Mouse (Mus musculus) MEL (cell line): ENCODE data around the gene Lmbr1.

Experiments used
- CTCF ChIP-seq, 3 experiments: IDR thresholded peaks in 2 of 3; conservative IDR thresholded peaks in 1 of 3; 2 replicates each; pipeline ENCODE4 v1.5.1; 2011 to 2012; ENCODE audit warnings: low read length in 3 of 3, low read depth in 2 of 3, mild to moderate bottlenecking in 2 of 3, improper control_type of control experiment in 1 of 3, inconsistent platforms in 1 of 3, mixed read lengths in 1 of 3, moderate library complexity in 1 of 3; ENCODE audit not compliant: control insufficient read depth in 1 of 3, insufficient read depth in 1 of 3, poor library complexity in 1 of 3, severe bottlenecking in 1 of 3
- E2F4 ChIP-seq: IDR thresholded peaks from 2 replicates; pipeline ENCODE4 v1.6.1; 2011; ENCODE audit warnings: low read depth, low read length, improper control_type of control experiment, borderline replicate concordance
- ELF1 ChIP-seq: IDR thresholded peaks from 2 replicates; pipeline ENCODE4 v1.6.1; 2014; ENCODE audit warnings: low read depth, mild to moderate bottlenecking, inconsistent platforms, low read length, improper control_type of control experiment, moderate library complexity
- MAX ChIP-seq: IDR thresholded peaks from 2 replicates; pipeline ENCODE4 v1.6.1; 2011; ENCODE audit warnings: low read length, improper control_type of control experiment
- POLR2A ChIP-seq, 2 experiments: IDR thresholded peaks; 2 replicates each; pipeline ENCODE4 v1.6.1; 2011 to 2012; ENCODE audit warnings: low read length in 2 of 2, mild to moderate bottlenecking in 2 of 2, control low read depth in 1 of 2, improper control_type of control experiment in 1 of 2, low read depth in 1 of 2, moderate library complexity in 1 of 2; ENCODE audit not compliant: control insufficient read depth in 1 of 2, insufficient read depth in 1 of 2, poor library complexity in 1 of 2
- POLR2AphosphoS5 ChIP-seq: IDR thresholded peaks from 2 replicates; pipeline ENCODE4 v1.6.1; 2012; ENCODE audit warnings: low read depth, borderline replicate concordance, mild to moderate bottlenecking, inconsistent platforms, low read length, moderate library complexity, mixed read lengths
- ZNF384 ChIP-seq: IDR thresholded peaks from 2 replicates; pipeline ENCODE4 v1.6.1; 2012; ENCODE audit warnings: low read depth, mild to moderate bottlenecking, inconsistent platforms, low read length, improper control_type of control experiment

DNA sequence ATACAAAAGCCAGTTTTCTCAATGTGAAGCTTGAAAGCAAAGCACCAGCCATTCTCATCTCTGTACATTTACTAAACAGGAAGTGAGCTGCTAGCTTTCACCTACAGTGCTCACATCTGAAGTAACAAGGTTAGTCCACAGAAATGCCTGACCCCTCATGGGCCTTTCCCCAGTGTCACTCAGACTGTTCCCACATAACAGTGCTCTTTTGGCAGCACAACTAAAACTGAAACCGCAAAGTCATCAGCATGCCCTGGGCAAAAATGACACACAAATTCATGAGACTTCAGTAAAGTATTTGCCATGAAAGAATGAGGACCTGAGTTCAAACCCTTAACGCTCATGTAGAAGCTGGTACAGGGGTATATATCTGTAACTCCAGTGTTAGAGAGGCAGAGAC is 55.7 kb downstream of the Lmbr1 start:
- no peak for TF ChIP-seq CTCF (IDR thresholded peaks at IDR 0.05 in 2 of 3, conservative IDR thresholded peaks at IDR 0.05 in 1 of 3; ENCODE audit: control insufficient read depth in 1 of 3, insufficient read depth in 1 of 3, low read depth in 2 of 3, low read length in 3 of 3, poor library complexity in 1 of 3, severe bottlenecking in 1 of 3)
- TF ChIP-seq POLR2A (IDR thresholded peaks at IDR 0.05; ENCODE audit: control insufficient read depth in 1 of 2, insufficient read depth in 1 of 2, low read depth in 1 of 2, low read length in 2 of 2, poor library complexity in 1 of 2) = no peak
- no peak for TF ChIP-seq MAX
- TF ChIP-seq ZNF384 = no peak
- no peak for TF ChIP-seq ELF1
- no peak for TF ChIP-seq E2F4
- TF ChIP-seq POLR2AphosphoS5 = no peak
